Mouse (Mus musculus) brain, embryonic 14.5 days (tissue): ENCODE results near the gene Cflar.

Experiments used
- CTCF ChIP-seq: fragments of 200-500 bp; IDR thresholded peaks from 2 replicates; pipeline ENCODE4 v1.5.1; 2012; ENCODE audit warnings: inconsistent platforms, mild to moderate bottlenecking, moderate library complexity, borderline replicate concordance; ENCODE audit not compliant: insufficient read depth, insufficient read length; ENCODE audit errors: extremely low read depth
- POLR2A ChIP-seq: fragments of 200-500 bp; IDR thresholded peaks from 2 replicates; pipeline ENCODE4 v1.6.1; 2012; ENCODE audit warnings: mild to moderate bottlenecking, inconsistent platforms, borderline replicate concordance; ENCODE audit not compliant: poor library complexity, insufficient read depth, insufficient read length, severe bottlenecking; ENCODE audit errors: extremely low read depth

- no peak for TF ChIP-seq POLR2A
- TF ChIP-seq CTCF = no peak
These were observed 62.0 kb downstream of the Cflar start for GRCm38 (mm10) chr1:58773280-58773679.
